Mouse (Mus musculus): ENCODE results near the gene Ciart. TPM values are rescaled to one million over a fixed set of nuclear protein-coding genes. Genes with fewer than 3 reads are reported as not detected.

Ciart gene
- polyA plus RNA-seq, 1 experiment from 2014 or later: 3.8 TPM

DNA sequence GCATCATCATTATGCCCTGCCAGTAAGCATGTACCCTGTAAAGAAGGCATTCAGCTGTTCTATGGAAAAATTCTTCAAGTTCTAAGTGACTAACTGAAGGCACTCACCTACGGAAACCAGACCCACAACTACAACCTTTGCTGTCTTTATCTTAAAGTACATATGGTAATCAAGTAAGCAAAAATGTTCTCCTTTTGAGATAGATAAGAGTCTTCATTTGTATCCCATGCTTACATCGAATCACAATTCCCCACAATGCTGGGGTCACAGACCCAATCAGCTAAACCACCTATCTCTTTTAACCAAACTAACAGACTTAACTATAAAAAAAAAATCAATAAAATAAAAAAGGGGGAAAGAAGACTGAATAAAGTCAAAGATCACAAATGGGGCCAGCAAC, 42.8 kb downstream of the Ciart start:
- Histone ChIP-seq H3K4me2 (ENCODE audit: low read depth, low read length) (no peak overlapping the region), H3K4me1 (ENCODE audit: control insufficient read depth, insufficient read depth, low read length) (no peaks in the 10 kb centered on the region), H3K9me3 (replicated peaks; ENCODE audit: control insufficient read depth, low read length) (no peaks in the 10 kb centered on the region), H3K4me3 (ENCODE audit: low read length) (no peak overlapping the region), H3K27ac (ENCODE audit: low read length) (no peak overlapping the region), H3K9ac (ENCODE audit: low read length) (no peak overlapping the region), H3K36me3 (ENCODE audit: control insufficient read depth, insufficient read depth) (peaks cover 42% of the 10 kb centered on the region), H3K27me3 (ENCODE audit: control insufficient read depth, insufficient read depth, low read length) (no peaks in the 10 kb centered on the region)
- no peak for ATAC-seq (replicated peaks; ENCODE audit: extremely low read depth, insufficient read depth, low FRiP score)
- 86% methylated on average over 2 of the region's 2 CpGs for WGBS

DNA sequence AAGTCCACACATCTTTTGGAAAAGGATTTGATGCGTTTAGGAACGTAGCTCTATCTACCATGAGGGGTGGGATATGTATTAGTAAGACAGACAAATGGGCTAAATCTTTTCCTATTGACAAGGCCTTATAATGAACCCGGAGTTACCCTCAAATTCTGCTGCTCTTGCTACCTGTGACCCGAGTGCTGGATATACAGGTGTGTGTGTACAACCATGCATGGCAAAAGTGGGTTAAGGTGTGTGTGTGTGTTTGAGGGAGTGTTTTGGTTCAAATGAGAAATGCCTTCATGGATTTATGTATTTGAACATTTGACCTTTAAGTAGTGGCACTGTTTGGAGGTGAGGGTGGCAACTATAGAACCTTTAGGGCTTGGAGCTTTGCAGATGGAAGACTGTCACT, 53.0 kb downstream of the Ciart start:
- no peak for ATAC-seq (replicated peaks; ENCODE audit: extremely low read depth, insufficient read depth, low FRiP score)
- no peak overlapping the region for H3K4me2 ChIP-seq (ENCODE audit: low read depth, low read length)
- WGBS: 99% methylated on average over 4 of the region's 4 CpGs
- no peak overlapping the region for H3K4me3 ChIP-seq (ENCODE audit: low read length)
- H3K27ac ChIP-seq (ENCODE audit: low read length): no peak overlapping the region
- H3K9ac ChIP-seq (ENCODE audit: low read length): no peak overlapping the region
- H3K27me3 ChIP-seq (ENCODE audit: control insufficient read depth, insufficient read depth, low read length): no peaks in the 10 kb centered on the region
- H3K4me1 ChIP-seq (ENCODE audit: control insufficient read depth, insufficient read depth, low read length): no peaks in the 10 kb centered on the region
- H3K36me3 ChIP-seq (ENCODE audit: control insufficient read depth, insufficient read depth): peaks cover 55% of the 10 kb centered on the region
- 0 out of 2 replicates have a peak, but pooled peaks cover 3% of the 10 kb centered on the region for H3K9me3 ChIP-seq (replicated peaks; ENCODE audit: control insufficient read depth, low read length)

Other genes starting within 250 kb of the Ciart start
- gene Mcl1, start 223.5 kb downstream of the Ciart start, polyA plus RNA-seq (2015; fragmentation: Nextera tagmentation; extraction: Ambion mirVana): 31.9 and 38.3 TPM in 2 replicates
- 8.5 and 13.7 TPM in 2 replicates for gene Adamtsl4, start 194.3 kb downstream of the Ciart start, polyA plus RNA-seq (2015; fragmentation: Nextera tagmentation; extraction: Ambion mirVana)
- 44.1 and 49.2 TPM in 2 replicates for gene Ecm1, start 142.7 kb downstream of the Ciart start, polyA plus RNA-seq (2015; fragmentation: Nextera tagmentation; extraction: Ambion mirVana)
- 41.3 and 43.3 TPM in 2 replicates for gene Tars2, start 122.0 kb downstream of the Ciart start, polyA plus RNA-seq (2015; fragmentation: Nextera tagmentation; extraction: Ambion mirVana)
- 17.9 and 19.2 TPM in 2 replicates for gene Rprd2, start 63.4 kb downstream of the Ciart start, polyA plus RNA-seq (2015; fragmentation: Nextera tagmentation; extraction: Ambion mirVana)
- gene Prpf3, start 26.4 kb downstream of the Ciart start, polyA plus RNA-seq (2015; fragmentation: Nextera tagmentation; extraction: Ambion mirVana): 31.6 and 34.7 TPM in 2 replicates
- 356 and 374 TPM in 2 replicates for gene Mrps21, start 10.7 kb downstream of the Ciart start, polyA plus RNA-seq (2015; fragmentation: Nextera tagmentation; extraction: Ambion mirVana)
- gene BC028528, start 9.8 kb upstream of the Ciart start, polyA plus RNA-seq (2015; fragmentation: Nextera tagmentation; extraction: Ambion mirVana): 41.5 and 48.6 TPM in 2 replicates
- 31.1 and 31.8 TPM in 2 replicates for gene Aph1a, start 11.7 kb upstream of the Ciart start, polyA plus RNA-seq (2015; fragmentation: Nextera tagmentation; extraction: Ambion mirVana)
- 73.4 and 78.2 TPM in 2 replicates for gene Car14, start 22.4 kb upstream of the Ciart start, polyA plus RNA-seq (2015; fragmentation: Nextera tagmentation; extraction: Ambion mirVana)
- 188 and 233 TPM in 2 replicates for gene Anp32e, start 47.0 kb upstream of the Ciart start, polyA plus RNA-seq (2015; fragmentation: Nextera tagmentation; extraction: Ambion mirVana)
- gene Plekho1, start 113.8 kb upstream of the Ciart start, polyA plus RNA-seq (2015; fragmentation: Nextera tagmentation; extraction: Ambion mirVana): 63.3 and 67.1 TPM in 2 replicates
- 34.6 and 39.4 TPM in 2 replicates for gene Vps45, start 176.2 kb upstream of the Ciart start, polyA plus RNA-seq (2015; fragmentation: Nextera tagmentation; extraction: Ambion mirVana)
- 18.6 and 21.4 TPM in 2 replicates for gene Otud7b, start 222.3 kb upstream of the Ciart start, polyA plus RNA-seq (2015; fragmentation: Nextera tagmentation; extraction: Ambion mirVana)